In the genomic region with DNA sequence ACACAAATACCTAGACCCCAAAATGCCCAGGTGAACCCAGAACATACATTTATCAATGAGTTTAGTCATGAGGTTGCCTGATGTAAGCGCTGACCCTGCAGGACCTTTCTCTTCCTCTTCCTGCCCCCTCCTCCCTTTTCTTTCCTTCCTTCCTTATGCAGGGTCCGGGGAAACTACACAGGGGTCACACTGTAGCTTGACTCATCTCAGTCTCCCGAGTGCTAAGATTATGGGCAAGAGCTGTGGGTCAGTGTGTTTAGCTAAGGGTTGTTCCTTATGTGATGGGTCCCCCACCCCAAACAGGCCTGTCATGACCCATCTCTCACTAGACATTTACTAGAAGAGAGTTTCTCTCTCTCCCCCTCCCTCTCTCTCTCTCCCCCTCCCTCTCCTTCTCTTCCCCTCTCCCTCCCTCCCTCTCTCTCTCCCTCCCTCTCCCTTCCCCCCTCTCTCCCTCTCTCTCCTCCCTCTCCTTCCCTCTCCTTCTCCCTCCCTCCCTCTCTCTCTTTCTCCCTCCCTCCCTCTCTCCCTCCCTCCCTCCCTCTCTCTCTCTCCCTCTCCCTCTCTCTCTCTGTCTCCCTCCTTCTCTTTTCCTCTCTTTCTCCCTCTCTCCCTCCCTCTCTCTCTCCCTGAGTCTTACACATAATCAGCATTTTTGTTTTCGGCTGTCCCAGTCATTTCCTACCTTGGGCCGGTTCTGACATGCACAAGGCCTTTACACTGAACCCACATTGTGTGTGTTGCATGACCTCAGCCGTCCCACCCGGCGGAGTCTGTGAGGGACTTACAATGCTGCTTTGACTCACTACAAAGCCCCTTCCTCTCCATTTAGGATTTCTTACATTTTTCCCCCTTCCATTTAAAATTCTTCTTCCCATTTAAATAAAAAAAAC, we compare ENCODE assay signal across 8 mouse cellular contexts. TPM values are rescaled to one million over a fixed set of nuclear protein-coding genes. Genes with fewer than 3 reads are reported as not detected.
DNase-seq lines count a peak whose midpoint lies in the region; ATAC-seq and TF ChIP-seq lines count a peak whose summit lies in the region.

No protein-coding gene starts in this region.

- H3ac ChIP-seq in C2C12 (ENCODE audit: control insufficient read depth, insufficient read length, low read depth) = peak overlapping the region; percentile 85

- ATAC-seq in heart, embryonic 11.5 days (replicated peaks; ENCODE audit: insufficient number of reproducible peaks, low FRiP score, low TSS enrichment) = no peak
- peak; percentile 81 for ATAC-seq in forebrain, embryonic 13.5 days
- no peak for ATAC-seq in liver, embryonic 12.5 days
- no peak for ATAC-seq in monocyte, adult 5-6 weeks (replicated peaks; ENCODE audit: insufficient number of reproducible peaks, low FRiP score, low TSS enrichment, poor library complexity, severe bottlenecking)

- H3K79me3 ChIP-seq in C2C12 (ENCODE audit: low read depth) = peaks cover 68% of the 10 kb centered on the region

- 25% methylated on average over 8 of the region's 8 CpGs for WGBS in heart, embryonic 11.5 days (ENCODE audit: insufficient replicate concordance)
- WGBS in forebrain, embryonic 13.5 days = 21% methylated on average over 8 of the region's 8 CpGs
- 40% methylated on average over 8 of the region's 8 CpGs for WGBS in liver, embryonic 12.5 days (ENCODE audit: insufficient replicate concordance)

- H3K4me3 ChIP-seq in heart, embryonic 11.5 days (ENCODE audit: low read depth, low read length) = peak overlapping the region; percentile 56
- peak overlapping the region; percentile 84 for H3K4me3 ChIP-seq in C2C12 (ENCODE audit: insufficient read depth, poor library complexity, severe bottlenecking)
- no peak overlapping the region for H3K4me3 ChIP-seq in forebrain, embryonic 13.5 days
- peak overlapping the region; percentile 13; the same call in 1 of the 2 replicates for H3K4me3 ChIP-seq in liver, embryonic 12.5 days

- peak overlapping the region; percentile 95 for H3K27ac ChIP-seq in heart, embryonic 11.5 days (ENCODE audit: low read depth, low read length)
- peak overlapping the region; percentile 96 for H3K27ac ChIP-seq in forebrain, embryonic 13.5 days
- H3K27ac ChIP-seq in liver, embryonic 12.5 days = 0 out of 2 replicates have a peak overlapping the region, but pooled peaks have one; percentile 25

- H3K36me3 ChIP-seq in heart, embryonic 11.5 days (ENCODE audit: control insufficient read depth, insufficient read depth, low read length) = peaks cover 8% of the 10 kb centered on the region
- H3K36me3 ChIP-seq in C2C12 (ENCODE audit: control insufficient read depth, insufficient read depth) = peaks cover 28% of the 10 kb centered on the region
- H3K36me3 ChIP-seq in forebrain, embryonic 13.5 days (ENCODE audit: poor library complexity, severe bottlenecking) = peaks cover 14% of the 10 kb centered on the region
- peaks cover 15% of the 10 kb centered on the region for H3K36me3 ChIP-seq in liver, embryonic 12.5 days

- H3K9me3 ChIP-seq in heart, embryonic 11.5 days (replicated peaks; ENCODE audit: control insufficient read depth, low read length) = no peaks in the 10 kb centered on the region
- H3K9me3 ChIP-seq in forebrain, embryonic 13.5 days (replicated peaks) = no peaks in the 10 kb centered on the region
- H3K9me3 ChIP-seq in liver, embryonic 12.5 days (replicated peaks) = no peaks in the 10 kb centered on the region

- H3K4me2 ChIP-seq in heart, embryonic 11.5 days = peak overlapping the region; percentile 82
- peak overlapping the region; percentile 37; the same call in 1 of the 2 replicates for H3K4me2 ChIP-seq in forebrain, embryonic 13.5 days
- peak overlapping the region; percentile 28 for H3K4me2 ChIP-seq in liver, embryonic 12.5 days

- H3K79me2 ChIP-seq in C2C12 (ENCODE audit: control insufficient read depth, insufficient read depth) = peaks cover 82% of the 10 kb centered on the region

- peak overlapping the region; percentile 57 for H3K9ac ChIP-seq in heart, embryonic 11.5 days (ENCODE audit: low read depth, low read length)
- H3K9ac ChIP-seq in forebrain, embryonic 13.5 days = peak overlapping the region; percentile 37; the same call in 1 of the 2 replicates
- no peak overlapping the region for H3K9ac ChIP-seq in liver, embryonic 12.5 days

- H3K4me1 ChIP-seq in heart, embryonic 11.5 days (ENCODE audit: control insufficient read depth, insufficient read depth, low read length) = peaks cover 2% of the 10 kb centered on the region; the same call in 1 of the 2 replicates
- H3K4me1 ChIP-seq in forebrain, embryonic 13.5 days = peaks cover 39% of the 10 kb centered on the region
- H3K4me1 ChIP-seq in liver, embryonic 12.5 days = no peaks in the 10 kb centered on the region

- DNase-seq in heart, adult 11 months = no peak
- no peak for DNase-seq in spleen, postnatal 36 days (ENCODE audit: low spot score in 2 of 2)
- DNase-seq in layer of hippocampus, adult 8-10 months (ENCODE audit: low spot score in 2 of 2) = no peak

- H3K27me3 ChIP-seq in heart, embryonic 11.5 days (ENCODE audit: control insufficient read depth, insufficient read depth, low read length) = no peaks in the 10 kb centered on the region
- H3K27me3 ChIP-seq in C2C12 (ENCODE audit: control insufficient read depth, insufficient read depth, insufficient read length) = no peaks in the 10 kb centered on the region
- H3K27me3 ChIP-seq in forebrain, embryonic 13.5 days = no peaks in the 10 kb centered on the region
- H3K27me3 ChIP-seq in liver, embryonic 12.5 days (replicated peaks) = no peaks in the 10 kb centered on the region

- no peak for TF ChIP-seq CTCF in C2C12 (IDR thresholded peaks at IDR 0.05; ENCODE audit: control insufficient read depth, insufficient read depth, insufficient read length)

TF ChIP-seq in C2C12, 6 proteins besides CTCF, POLR2A, EP300 and RAD21:
- TF ChIP-seq MAX (IDR thresholded peaks at IDR 0.05) (no peak), MYOD1 (IDR thresholded peaks at IDR 0.05; ENCODE audit: control insufficient read depth, insufficient read length, low read depth) (no peak), CEBPB (IDR thresholded peaks at IDR 0.05; ENCODE audit: low read depth) (no peak), USF1 (IDR thresholded peaks at IDR 0.05; ENCODE audit: low read depth) (no peak), MYOG (IDR thresholded peaks at IDR 0.05; ENCODE audit: control insufficient read depth, extremely low read depth, insufficient read length) (no peak), FOSL1 (IDR thresholded peaks at IDR 0.05; ENCODE audit: insufficient read depth, low read length, poor library complexity, severe bottlenecking) (no peak)

RNA-seq across cellular contexts. Expression of a gene that starts 44.9 kb away (rescaled TPM):
- polyA plus RNA-seq in heart, embryonic 11.5 days (2014; fragmentation: Nextera tagmentation; extraction: Ambion mirVana) = 52.7 and 56.1 TPM in 2 replicates
- 101 TPM for polyA plus RNA-seq in C2C12 (2012; fragmentation: generic; extraction: Trizol)
- polyA plus RNA-seq in forebrain, embryonic 13.5 days (2015; fragmentation: Nextera tagmentation; extraction: Ambion mirVana) = 62.6 and 67.2 TPM in 2 replicates
- polyA plus RNA-seq in liver, embryonic 12.5 days (2016; fragmentation: Nextera tagmentation; extraction: Ambion mirVana) = 17.8 and 19.1 TPM in 2 replicates
- 56.2 to 67.9 TPM (median 57.5 TPM) in 3 replicates for total RNA-seq in monocyte, adult 5-6 weeks (2017)
- total RNA-seq in layer of hippocampus, adult 8-10 months (2022) = 10 to 100 TPM; 24.9 to 34.7 (median 31.4) TPM

RNA-seq across cellular contexts. Expression of a gene that starts 57.7 kb away (rescaled TPM):
- polyA plus RNA-seq in heart, embryonic 11.5 days (2014; fragmentation: Nextera tagmentation; extraction: Ambion mirVana) = 24.1 and 27.8 TPM in 2 replicates
- 130 TPM for polyA plus RNA-seq in C2C12 (2012; fragmentation: generic; extraction: Trizol)
- polyA plus RNA-seq in forebrain, embryonic 13.5 days (2015; fragmentation: Nextera tagmentation; extraction: Ambion mirVana) = 33.5 and 37.5 TPM in 2 replicates
- polyA plus RNA-seq in liver, embryonic 12.5 days (2016; fragmentation: Nextera tagmentation; extraction: Ambion mirVana) = 10.6 and 11.0 TPM in 2 replicates
- 21.8 to 31.4 TPM (median 27.4 TPM) in 3 replicates for total RNA-seq in monocyte, adult 5-6 weeks (2017)
- 10 to 100 TPM; 11.0 to 14.6 (median 13.1) TPM for total RNA-seq in layer of hippocampus, adult 8-10 months (2022)

Comparison
In these comparisons a context has a peak if more than half of its experiments do, and no peak if none do; other contexts are left out.
1. H3K27ac ChIP-seq: peak in every context shown above with its lines; median percentile 96 in forebrain, embryonic 13.5 days; 95 in heart, embryonic 11.5 days; 25 in liver, embryonic 12.5 days.
2. H3K4me2 ChIP-seq: peak in every context shown above with its lines; median percentile 82 in heart, embryonic 11.5 days; 37 in forebrain, embryonic 13.5 days; 28 in liver, embryonic 12.5 days.